Mouse (Mus musculus): ENCODE measurements around the gene Fcf1.

Gene Fcf1

GRCm38 (mm10) chr12:84968831-84969655 is 1.7 kb upstream of the Fcf1 start:
- DNase-seq (ENCODE audit: low read depth): peak; percentile 32

DNA sequence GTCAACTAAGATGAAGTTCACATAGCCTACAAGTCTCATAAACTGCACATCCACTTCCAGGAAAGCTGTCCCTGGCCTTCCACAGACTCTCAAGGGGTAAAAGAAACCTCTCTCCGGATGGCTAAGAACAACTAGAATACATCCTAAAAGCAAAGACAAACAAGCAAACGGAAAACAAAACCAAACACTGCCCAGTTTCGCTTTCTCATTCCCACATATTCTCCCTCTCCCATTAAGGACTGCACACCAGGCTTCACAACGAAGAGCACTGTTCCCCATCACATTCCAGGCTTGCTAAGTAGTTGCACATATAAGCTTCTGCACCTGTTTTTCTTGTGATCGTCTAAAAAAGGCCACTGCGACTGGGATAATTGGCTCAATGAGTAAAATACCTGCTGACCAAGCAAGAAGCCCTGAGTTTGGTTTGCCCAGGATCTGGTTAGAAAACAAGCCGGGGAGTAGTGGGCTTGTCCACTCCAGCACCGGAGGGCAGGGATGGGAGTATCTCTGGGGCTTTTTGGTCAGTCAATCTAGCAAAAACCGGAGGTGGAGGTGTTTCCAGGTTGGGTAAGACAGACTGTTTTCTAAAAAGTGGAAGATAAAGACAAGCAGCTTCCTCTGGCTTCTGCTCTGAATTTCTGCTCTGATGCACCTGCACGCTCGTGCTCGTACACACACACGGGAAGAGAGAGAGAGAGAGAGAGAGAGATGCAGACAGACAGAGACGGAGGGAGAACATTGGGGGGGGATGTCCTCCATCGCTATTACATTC is 855 bp upstream of the Fcf1 start:
- DNase-seq (ENCODE audit: low read depth): peak; percentile 16

GRCm38 (mm10) chr12:84979264-84979862 is 8.7 kb downstream of the Fcf1 start:
- DNase-seq (ENCODE audit: low read depth): no peak

GRCm38 (mm10) chr12:84989456-84989855 is 18.8 kb downstream of the Fcf1 start:
- DNase-seq (ENCODE audit: low read depth): no peak

DNA sequence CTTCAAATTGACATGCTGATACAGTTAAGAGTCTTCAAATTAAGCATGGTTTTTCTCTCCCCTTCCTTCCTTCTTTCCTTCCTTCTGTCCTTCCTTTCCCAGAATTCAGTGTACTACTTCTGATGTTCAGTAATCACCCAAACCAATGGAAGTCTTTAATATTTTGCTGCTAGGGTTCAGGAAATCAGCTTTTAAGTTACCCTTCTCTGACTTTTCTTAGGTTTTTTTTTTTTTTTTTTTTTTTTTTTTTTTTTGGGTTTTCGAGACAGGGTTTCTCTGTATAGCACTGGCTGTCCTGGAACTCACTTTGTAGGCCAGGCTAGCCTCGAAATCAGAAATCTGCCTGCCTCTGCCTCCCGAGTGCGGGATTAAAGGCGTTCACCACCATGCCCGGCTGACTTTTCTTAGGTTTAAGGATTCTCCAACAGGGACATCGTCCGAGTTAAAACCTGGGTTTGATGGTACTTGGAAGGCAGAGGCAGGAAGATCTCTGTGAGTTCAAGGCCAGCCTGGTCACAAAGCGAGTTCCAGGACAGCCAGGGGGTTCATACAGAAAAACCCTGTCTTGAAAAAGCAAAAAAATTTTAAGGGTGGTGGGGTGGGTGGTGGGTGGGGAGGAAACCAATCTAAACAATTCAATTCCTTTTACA is 24.5 kb downstream of the Fcf1 start:
- peak; percentile 12 for DNase-seq (ENCODE audit: low read depth)

GRCm38 (mm10) chr12:84996083-84996496 is 25.4 kb downstream of the Fcf1 start, which contains the start of gene Ylpm1:
Gene Ylpm1 (plus strand): TSS chr12:84996321.
- peak; percentile 99 for DNase-seq (ENCODE audit: low read depth)

- peak; percentile 31 for DNase-seq (ENCODE audit: low read depth)
Measured at GRCm38 (mm10) chr12:84996501-84997398, 26.1 kb downstream of the Fcf1 start.

- no peak for DNase-seq (ENCODE audit: low read depth)
Measured at GRCm38 (mm10) chr12:84999053-84999452, 28.4 kb downstream of the Fcf1 start.

DNA sequence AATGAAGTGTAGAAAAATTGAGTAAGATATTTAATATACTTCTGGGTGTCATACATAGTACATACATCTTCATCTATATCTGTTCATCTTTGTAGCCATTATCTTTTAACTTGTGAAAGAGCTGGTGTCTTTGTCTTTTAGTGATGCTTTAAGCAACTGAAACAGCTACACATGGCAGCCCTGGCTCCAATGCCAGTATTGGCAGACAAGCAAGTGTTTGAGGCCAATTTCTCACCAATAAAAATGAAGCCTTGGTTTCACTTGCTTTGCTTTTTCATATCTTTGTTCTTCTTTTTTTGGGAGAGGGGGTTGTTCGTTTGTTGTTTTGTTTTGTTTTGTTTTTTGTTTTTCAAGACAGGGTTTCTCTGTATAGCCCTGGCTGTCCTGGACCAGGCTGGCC is 35.5 kb downstream of the Fcf1 start:
- no peak for DNase-seq (ENCODE audit: low read depth)

GRCm38 (mm10) chr12:85007021-85007420 is 36.3 kb downstream of the Fcf1 start:
- DNase-seq (ENCODE audit: low read depth): no peak

- DNase-seq (ENCODE audit: low read depth): no peak
Measured at GRCm38 (mm10) chr12:85009776-85010175, 39.1 kb downstream of the Fcf1 start.

DNA sequence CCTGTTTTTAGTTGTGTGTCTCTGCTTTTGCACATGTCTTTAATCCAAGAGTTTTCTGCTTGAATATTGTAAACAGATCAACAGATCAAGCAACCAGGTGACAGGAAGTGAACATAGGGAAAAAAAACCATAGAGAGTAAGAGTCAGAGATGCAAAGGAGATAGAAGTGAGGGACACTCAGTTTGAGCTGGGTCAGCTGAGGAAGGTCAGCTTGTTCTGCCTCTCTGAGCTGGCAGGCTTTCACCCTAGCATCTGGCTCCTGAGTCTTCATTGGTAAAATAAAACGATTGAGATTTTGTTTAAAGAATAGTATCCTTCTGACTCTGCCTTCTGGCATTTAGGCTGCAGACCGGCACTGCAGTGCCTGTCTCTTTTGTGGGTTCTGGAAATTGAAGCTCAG is 39.8 kb downstream of the Fcf1 start:
- DNase-seq (ENCODE audit: low read depth): no peak

GRCm38 (mm10) chr12:85012185-85012584 is 41.5 kb downstream of the Fcf1 start:
- DNase-seq (ENCODE audit: low read depth): no peak

DNA sequence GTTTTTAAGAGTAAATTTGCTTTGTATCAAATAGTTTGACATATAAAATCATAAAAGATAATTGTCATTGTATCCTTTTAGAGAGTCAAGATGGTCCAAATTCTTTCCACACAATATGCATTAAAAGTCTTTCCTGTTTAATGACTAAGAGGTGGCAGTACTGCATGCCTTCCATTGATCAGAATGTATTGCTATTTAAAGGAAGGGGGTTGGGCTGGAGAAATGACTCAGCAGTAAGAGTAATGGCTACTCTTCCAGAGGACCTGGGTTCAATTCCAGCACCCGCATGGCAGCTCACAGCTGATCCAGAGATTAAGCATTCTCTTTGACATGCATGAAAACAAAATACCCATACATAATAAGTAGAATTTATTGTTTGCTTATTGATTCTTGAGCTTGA is 51.4 kb downstream of the Fcf1 start:
- DNase-seq (ENCODE audit: low read depth): no peak

- peak; percentile 45 for DNase-seq (ENCODE audit: low read depth)
Measured at GRCm38 (mm10) chr12:85032710-85033109, 62.0 kb downstream of the Fcf1 start.

Data from naive thymus-derived CD4-positive, alpha-beta T cell, adult 2 months (primary cell).